Mouse (Mus musculus): ENCODE data around the gene Gm3625. TPM values are rescaled to one million over a fixed set of nuclear protein-coding genes. Genes with fewer than 3 reads are reported as not detected.
"Not testable (repeated sequence)": the region's sequence is repeated elsewhere in the genome, so short reads cannot be mapped to it uniquely, and the experiment has no call there.

The Gm3625 gene
- total RNA-seq, 2 experiments from 2014 or later, result not detected

- no peak for DNase-seq (ENCODE audit: low spot score in 2 of 2)
These were observed 35.3 kb downstream of the Gm3625 start for GRCm38 (mm10) chr12:4557436-4557835.

- DNase-seq (ENCODE audit: low spot score in 2 of 2), result no peak
These were observed 35.8 kb downstream of the Gm3625 start for GRCm38 (mm10) chr12:4556891-4557290.

GRCm38 (mm10) chr12:4555451-4555850 is 37.3 kb downstream of the Gm3625 start:
- no peak for DNase-seq (ENCODE audit: low spot score in 2 of 2)

DNA sequence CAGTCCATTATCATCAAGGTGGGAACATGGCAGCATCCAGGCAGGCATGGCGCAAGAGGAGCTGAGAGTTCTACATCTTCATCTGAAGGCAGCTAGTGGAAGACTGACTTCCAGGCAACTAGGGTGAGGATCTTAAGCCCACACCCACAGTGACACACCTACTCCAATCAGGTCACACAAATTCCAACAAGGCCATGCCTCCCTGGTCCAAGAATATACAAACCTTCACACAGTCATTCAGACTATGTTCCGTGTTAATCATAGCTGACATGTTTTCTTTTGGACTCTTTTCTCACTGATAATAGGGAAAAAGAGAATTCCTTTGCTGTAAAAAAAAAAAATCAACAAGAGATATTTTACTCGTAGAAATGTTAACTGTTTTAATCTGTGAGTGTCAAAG is 39.0 kb downstream of the Gm3625 start:
- not testable (repeated sequence) for DNase-seq (ENCODE audit: low spot score in 2 of 2)

DNA sequence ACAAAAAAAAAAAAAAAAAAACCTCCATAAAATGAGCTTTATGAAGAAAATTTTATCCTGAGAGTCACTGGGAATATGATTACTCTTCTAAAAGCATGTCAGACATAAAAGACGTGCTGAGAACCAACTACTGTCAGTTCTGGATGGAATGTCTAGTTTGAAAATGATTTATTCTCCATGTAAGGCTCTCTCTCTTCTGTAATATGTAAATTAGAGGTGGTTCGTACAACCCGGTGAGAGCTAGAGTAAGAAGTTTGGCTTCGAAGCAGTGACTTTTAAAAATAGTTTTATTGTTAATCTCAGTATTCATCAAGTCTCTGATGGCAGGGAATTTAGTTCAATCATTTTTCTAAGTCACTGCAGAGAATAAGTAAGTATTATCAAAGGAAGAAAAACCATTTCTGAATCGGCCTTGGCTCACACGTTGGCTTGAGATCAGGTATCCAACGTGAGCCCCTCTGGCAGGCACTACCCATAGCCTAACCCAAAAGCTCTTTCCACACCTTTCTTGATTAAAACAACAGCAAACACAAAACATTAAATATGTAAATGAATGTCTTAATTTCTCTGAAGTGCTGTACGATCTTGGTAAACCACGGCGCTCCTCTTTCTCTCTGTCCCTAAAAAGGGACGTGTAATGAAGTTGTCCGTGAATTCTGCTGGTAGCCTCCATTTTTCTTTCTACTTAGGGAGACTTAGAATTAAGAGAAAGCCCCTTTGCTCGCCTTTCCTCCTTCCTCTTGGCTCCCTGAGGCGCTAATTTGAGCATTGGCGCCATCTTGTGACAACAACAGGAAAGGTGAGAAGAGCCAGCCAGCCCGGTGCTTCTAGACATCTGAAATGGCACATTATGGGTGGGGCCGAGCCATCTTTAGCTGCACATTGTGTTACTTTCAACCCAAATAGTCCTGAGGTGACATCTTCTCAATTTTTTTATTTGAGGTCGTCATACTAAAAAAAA is 44.4 kb downstream of the Gm3625 start:
- peak; percentile 31 to 48 for DNase-seq (ENCODE audit: low spot score in 2 of 2)

DNA sequence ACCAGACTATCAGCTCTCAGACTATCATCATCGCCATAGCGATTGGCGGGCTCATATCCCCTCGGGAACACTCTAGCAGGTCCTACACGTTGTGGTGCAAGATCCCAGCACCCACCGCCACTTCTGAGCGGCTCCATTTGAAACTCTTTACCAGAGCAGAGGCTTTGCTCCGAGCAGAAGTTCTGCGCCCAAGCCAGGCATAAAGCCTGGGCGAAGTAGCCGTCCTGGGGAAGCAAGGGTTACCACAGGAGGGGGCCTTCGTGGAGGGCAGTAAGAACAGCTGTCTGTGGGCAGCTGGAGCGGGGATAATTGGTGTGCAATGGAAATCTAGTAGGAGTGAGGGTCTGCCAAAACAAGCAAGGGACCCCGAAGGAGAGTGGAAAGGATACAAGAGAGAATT is 45.2 kb downstream of the Gm3625 start:
- no peak for DNase-seq (ENCODE audit: low spot score in 2 of 2)

GRCm38 (mm10) chr12:4546491-4546890 is 46.2 kb downstream of the Gm3625 start:
- DNase-seq (ENCODE audit: low spot score in 2 of 2), result no peak

- DNase-seq (ENCODE audit: low spot score in 2 of 2), result no peak
These were observed 47.3 kb downstream of the Gm3625 start for GRCm38 (mm10) chr12:4545425-4545824.

DNA sequence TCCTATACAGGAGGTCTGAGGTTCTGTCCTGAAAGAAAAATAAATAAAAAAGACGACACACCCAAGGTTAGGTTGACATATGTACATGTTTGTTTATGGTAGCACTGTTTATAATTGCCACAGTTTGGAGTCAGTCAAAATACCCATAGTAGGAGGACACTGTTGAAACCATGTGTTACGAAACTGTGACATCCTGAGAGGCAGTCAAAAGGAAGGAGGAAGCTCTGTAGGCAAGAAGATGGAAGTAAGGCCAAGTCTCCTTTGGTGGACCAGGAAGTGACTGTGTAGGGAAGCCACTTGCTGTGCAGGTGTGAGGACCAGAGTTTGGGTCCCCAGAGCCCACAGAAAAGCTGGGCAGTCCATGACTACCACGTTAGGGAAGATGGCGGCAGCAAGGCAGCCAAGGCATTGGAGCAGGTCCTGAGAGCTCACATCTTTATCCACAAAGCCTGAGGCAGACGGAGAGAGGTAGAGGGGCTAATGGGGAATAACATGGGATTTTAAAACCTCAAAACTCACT is 48.3 kb downstream of the Gm3625 start:
- DNase-seq (ENCODE audit: low spot score in 2 of 2), result no peak

Other genes starting within 250 kb of the Gm3625 start
- gene Ncoa1, start 115.7 kb downstream of the Gm3625 start, total RNA-seq (2021), result 10 to 100 TPM; 47.5 to 48.2 TPM
- 10 to 100 TPM; 47.7 to 49.3 TPM for gene Itsn2, start 289 bp downstream of the Gm3625 start, total RNA-seq (2021)
- under 1 TPM; 0.34 to 0.39 TPM for gene Fam228a, start 145.5 kb upstream of the Gm3625 start, total RNA-seq (2021)
- gene Pfn4, start 176.1 kb upstream of the Gm3625 start, total RNA-seq (2021), result 1 to 10 TPM; 4.3 to 6.7 TPM
- 10 to 100 TPM; 13.2 to 14.1 TPM for gene Fam228b, start 176.3 kb upstream of the Gm3625 start, total RNA-seq (2021)
- gene Sf3b6, start 224.6 kb upstream of the Gm3625 start, total RNA-seq (2021), result 100 to 1,000 TPM; 133 to 140 TPM
- gene Fkbp1b, start 248.7 kb upstream of the Gm3625 start, total RNA-seq (2021), result 10 to 100 TPM; 24.5 to 33.2 TPM